Mouse (Mus musculus): ENCODE measurements around the gene Cuta. TPM values are rescaled to one million over a fixed set of nuclear protein-coding genes. Genes with fewer than 3 reads are reported as not detected.
"Not testable (repeated sequence)": the region's sequence is repeated elsewhere in the genome, so short reads cannot be mapped to it uniquely, and the experiment has no call there.

Gene Cuta
- polyA plus RNA-seq (2015; fragmentation: Nextera tagmentation; extraction: Ambion mirVana) = 171 and 172 TPM in 2 replicates

GRCm38 (mm10) chr17:26939178-26939972 lies at the start of gene Cuta:
Cuta (minus strand) TSS chr17:26939569.
- Histone ChIP-seq H3K27ac (peak within 1 kb of the TSS; percentile 95), H3K4me2 (peak within 1 kb of the TSS; percentile 93), H3K4me3 (peak within 1 kb of the TSS; percentile 63), H3K36me3 (ENCODE audit: poor library complexity, severe bottlenecking) (peaks cover 34% of the 10 kb centered on the region), H3K9ac (peak within 1 kb of the TSS; percentile 75), H3K4me1 (peaks cover 60% of the 10 kb centered on the region), H3K27me3 (no peaks in the 10 kb centered on the region), H3K9me3 (replicated peaks) (no peaks in the 10 kb centered on the region)
- under 1% methylated on average over 68 of the region's 70 CpGs for WGBS
- ATAC-seq = peak; percentile 94

GRCm38 (mm10) chr17:26985503-26986179 lies 46.3 kb upstream of the Cuta start:
- H3K9ac ChIP-seq = no peak overlapping the region
- no peaks in the 10 kb centered on the region for H3K27me3 ChIP-seq
- no peak for ATAC-seq
- H3K9me3 ChIP-seq (replicated peaks) = no peaks in the 10 kb centered on the region
- no peak overlapping the region for H3K27ac ChIP-seq
- peaks cover 9% of the 10 kb centered on the region for H3K36me3 ChIP-seq (ENCODE audit: poor library complexity, severe bottlenecking)
- WGBS = 92% methylated on average over 10 of the region's 10 CpGs
- no peaks in the 10 kb centered on the region for H3K4me1 ChIP-seq
- H3K4me3 ChIP-seq = no peak overlapping the region
- no peak overlapping the region for H3K4me2 ChIP-seq

- no peaks in the 10 kb centered on the region for H3K4me1 ChIP-seq
- no peak for ATAC-seq
- WGBS = 96% methylated on average over 4 of the region's 4 CpGs
Observed at GRCm38 (mm10) chr17:26983382-26983781, 44.0 kb upstream of the Cuta start.

GRCm38 (mm10) chr17:26981050-26981449 lies 41.7 kb upstream of the Cuta start:
- Histone ChIP-seq H3K4me3 (no peak overlapping the region), H3K9ac (no peak overlapping the region), H3K27me3 (no peaks in the 10 kb centered on the region), H3K9me3 (replicated peaks) (no peaks in the 10 kb centered on the region), H3K27ac (no peak overlapping the region), H3K4me1 (peaks cover 8% of the 10 kb centered on the region), H3K4me2 (no peak overlapping the region), H3K36me3 (ENCODE audit: poor library complexity, severe bottlenecking) (peaks cover 44% of the 10 kb centered on the region)
- no peak for ATAC-seq
- WGBS = 76% methylated on average over 2 of the region's 2 CpGs

More at GRCm38 (mm10) chr17:26983382-26983781, 44.0 kb upstream of the Cuta start:
- Histone ChIP-seq H3K27me3 (no peaks in the 10 kb centered on the region), H3K36me3 (ENCODE audit: poor library complexity, severe bottlenecking) (peaks cover 25% of the 10 kb centered on the region), H3K27ac (no peak overlapping the region), H3K4me2 (no peak overlapping the region), H3K9ac (no peak overlapping the region), H3K4me3 (no peak overlapping the region), H3K9me3 (replicated peaks) (no peaks in the 10 kb centered on the region)

- H3K4me2 ChIP-seq = no peak overlapping the region
- ATAC-seq = no peak
- no peaks in the 10 kb centered on the region for H3K9me3 ChIP-seq (replicated peaks)
- H3K4me3 ChIP-seq = no peak overlapping the region
- H3K4me1 ChIP-seq = peaks cover 23% of the 10 kb centered on the region
- H3K36me3 ChIP-seq (ENCODE audit: poor library complexity, severe bottlenecking) = peaks cover 60% of the 10 kb centered on the region
- no peak overlapping the region for H3K9ac ChIP-seq
- no peaks in the 10 kb centered on the region for H3K27me3 ChIP-seq
- H3K27ac ChIP-seq = no peak overlapping the region
- WGBS = 80% methylated on average over 2 of the region's 2 CpGs
Observed at GRCm38 (mm10) chr17:26979426-26979825, 40.1 kb upstream of the Cuta start.

GRCm38 (mm10) chr17:26977354-26977753 lies 38.0 kb upstream of the Cuta start:
- not testable (repeated sequence) for H3K9me3 ChIP-seq (replicated peaks); H3K27me3 ChIP-seq; ATAC-seq; H3K4me3 ChIP-seq; H3K9ac ChIP-seq; H3K27ac ChIP-seq; H3K4me2 ChIP-seq
- peaks cover 61% of the 10 kb centered on the region for H3K36me3 ChIP-seq (ENCODE audit: poor library complexity, severe bottlenecking)
- 93% methylated on average over 6 of the region's 6 CpGs for WGBS
- H3K4me1 ChIP-seq = peaks cover 37% of the 10 kb centered on the region

- Histone ChIP-seq H3K4me3 (no peak overlapping the region), H3K27me3 (no peaks in the 10 kb centered on the region), H3K4me2 (no peak overlapping the region; the same call in 1 of the 2 replicates), H3K9me3 (replicated peaks) (no peaks in the 10 kb centered on the region), H3K27ac (no peak overlapping the region), H3K36me3 (ENCODE audit: poor library complexity, severe bottlenecking) (peaks cover 62% of the 10 kb centered on the region), H3K4me1 (peaks cover 50% of the 10 kb centered on the region), H3K9ac (no peak overlapping the region)
- no peak for ATAC-seq
Observed at GRCm38 (mm10) chr17:26975415-26975814, 36.0 kb upstream of the Cuta start.

- H3K4me1 ChIP-seq = peaks cover 50% of the 10 kb centered on the region
- H3K4me3 ChIP-seq = peak overlapping the region; percentile 85; the same call in 1 of the 2 replicates
Observed at GRCm38 (mm10) chr17:26974547-26974946, 35.2 kb upstream of the Cuta start.

GRCm38 (mm10) chr17:26972703-26973574 lies 33.6 kb upstream of the Cuta start, which contains the start of gene Zbtb9:
Zbtb9 (plus strand) TSS chr17:26973167.
- no peaks in the 10 kb centered on the region for H3K9me3 ChIP-seq (replicated peaks)
- WGBS = under 1% methylated on average over 75 of the region's 75 CpGs
- ATAC-seq = peak; percentile 99
- peak within 1 kb of the TSS; percentile 98 for H3K4me2 ChIP-seq
- H3K27me3 ChIP-seq = no peaks in the 10 kb centered on the region
- peak within 1 kb of the TSS; percentile 84 for H3K27ac ChIP-seq
- H3K9ac ChIP-seq = peak within 1 kb of the TSS; percentile 86
- H3K4me1 ChIP-seq = peaks cover 50% of the 10 kb centered on the region
- peak within 1 kb of the TSS; percentile 85 for H3K4me3 ChIP-seq
- H3K36me3 ChIP-seq (ENCODE audit: poor library complexity, severe bottlenecking) = peaks cover 66% of the 10 kb centered on the region

More at GRCm38 (mm10) chr17:26974547-26974946, 35.2 kb upstream of the Cuta start:
- peaks cover 66% of the 10 kb centered on the region for H3K36me3 ChIP-seq (ENCODE audit: poor library complexity, severe bottlenecking)
- peak overlapping the region; percentile 98 for H3K4me2 ChIP-seq
- no peaks in the 10 kb centered on the region for H3K27me3 ChIP-seq
- ATAC-seq = no peak
- no peak overlapping the region for H3K9ac ChIP-seq
- no peak overlapping the region for H3K27ac ChIP-seq
- WGBS = 95% methylated on average over 15 of the region's 15 CpGs
- H3K9me3 ChIP-seq (replicated peaks) = no peaks in the 10 kb centered on the region

GRCm38 (mm10) chr17:26972107-26972506 lies 32.7 kb upstream of the Cuta start:
- ATAC-seq = no peak
- WGBS = 7% methylated on average over 3 of the region's 3 CpGs
- peak overlapping the region; percentile 98 for H3K4me2 ChIP-seq
- no peaks in the 10 kb centered on the region for H3K27me3 ChIP-seq
- no peaks in the 10 kb centered on the region for H3K9me3 ChIP-seq (replicated peaks)
- H3K4me1 ChIP-seq = peaks cover 50% of the 10 kb centered on the region
- H3K36me3 ChIP-seq (ENCODE audit: poor library complexity, severe bottlenecking) = peaks cover 68% of the 10 kb centered on the region
- H3K9ac ChIP-seq = peak overlapping the region; percentile 83
- peak overlapping the region; percentile 85 for H3K4me3 ChIP-seq
- H3K27ac ChIP-seq = peak overlapping the region; percentile 84; the same call in 1 of the 2 replicates

- Histone ChIP-seq H3K27me3 (no peaks in the 10 kb centered on the region), H3K9ac (peak overlapping the region; percentile 83; the same call in 1 of the 2 replicates), H3K27ac (no peak overlapping the region), H3K36me3 (ENCODE audit: poor library complexity, severe bottlenecking) (peaks cover 68% of the 10 kb centered on the region), H3K4me1 (peaks cover 46% of the 10 kb centered on the region), H3K4me3 (no peak overlapping the region), H3K4me2 (peak overlapping the region; percentile 98), H3K9me3 (replicated peaks) (no peaks in the 10 kb centered on the region)
- ATAC-seq = no peak
- WGBS = 56% methylated on average over 8 of the region's 8 CpGs
Observed at GRCm38 (mm10) chr17:26971247-26971905, 32.0 kb upstream of the Cuta start.
